Mouse (Mus musculus) CH12.LX (cell line): ENCODE results near the gene Nub1. TPM values are rescaled to one million over a fixed set of nuclear protein-coding genes. Genes with fewer than 3 reads are reported as not detected.

Source experiments
- DNase-seq: peaks from one replicate; pipeline ENCODE4 v3.0.0-alpha.2; 2013; ENCODE audit errors: extremely low read depth
- H3K27ac ChIP-seq: 2 replicates; pipeline ENCODE4 v1.5.1; 2012; ENCODE audit warnings: low read depth, mild to moderate bottlenecking, control low read depth, moderate library complexity; ENCODE audit not compliant: insufficient read depth
- H3K27me3 ChIP-seq: replicated peaks from 2 replicates; pipeline ENCODE3; 2012; ENCODE audit warnings: inconsistent platforms
- H3K36me3 ChIP-seq, 2 experiments: replicated peaks in 1 of 2; 2 replicates each; pipeline versions ENCODE3 to v1.6.1; 2012; ENCODE audit warnings: inconsistent platforms in 1 of 2, low read length in 1 of 2, mild to moderate bottlenecking in 1 of 2, mixed read lengths in 1 of 2, moderate library complexity in 1 of 2; ENCODE audit not compliant: control insufficient read depth in 1 of 2, insufficient read depth in 1 of 2
- H3K4me1 ChIP-seq, 2 experiments: 2 replicates each; pipeline ENCODE4 v1.6.1; 2012; ENCODE audit warnings: inconsistent platforms in 1 of 2, moderate library complexity in 1 of 2; ENCODE audit not compliant: insufficient read depth in 2 of 2, control insufficient read depth in 1 of 2
- H3K4me2 ChIP-seq: 2 replicates; pipeline ENCODE4 v1.6.1; 2012; ENCODE audit warnings: low read depth, mild to moderate bottlenecking, control low read depth; ENCODE audit not compliant: poor library complexity, insufficient read depth, severe bottlenecking
- H3K4me3 ChIP-seq, 3 experiments: fragments of 150-350 bp in 1 of 3; sonication (generic) in 1 of 3; replicated peaks in 1 of 3; 2 replicates each; pipeline versions ENCODE3 to v1.5.1; 2011 to 2012; ENCODE audit warnings: low read depth in 2 of 3, low read length in 2 of 3, mild to moderate bottlenecking in 2 of 3, moderate library complexity in 2 of 3, control low read depth in 1 of 3, improper control_type of control experiment in 1 of 3, inconsistent platforms in 1 of 3, mixed read lengths in 1 of 3; ENCODE audit not compliant: poor library complexity in 1 of 3
- H3K79me2 ChIP-seq: replicated peaks from 2 replicates; pipeline ENCODE4 v1.6.1; 2012; ENCODE audit warnings: mild to moderate bottlenecking, moderate library complexity; ENCODE audit not compliant: control insufficient read depth, poor library complexity, insufficient read depth, severe bottlenecking; ENCODE audit errors: extremely low read depth
- H3K9ac ChIP-seq: 2 replicates; pipeline ENCODE4 v1.6.1; 2012; ENCODE audit warnings: low read depth, mild to moderate bottlenecking, control low read depth, moderate library complexity; ENCODE audit not compliant: insufficient read depth
- H3K9me3 ChIP-seq: replicated peaks from 2 replicates; pipeline ENCODE3; 2012; ENCODE audit warnings: low read length, inconsistent platforms, mixed read lengths
- BHLHE40 ChIP-seq: IDR thresholded peaks from 2 replicates; pipeline ENCODE4 v1.6.1; 2011; ENCODE audit warnings: mild to moderate bottlenecking, low read depth, low read length, improper control_type of control experiment
- CHD1 ChIP-seq: IDR thresholded peaks from 2 replicates; pipeline ENCODE4 v1.6.1; 2012; ENCODE audit warnings: low read depth, low read length, improper control_type of control experiment, inconsistent platforms
- CTCF ChIP-seq, 2 experiments: IDR thresholded peaks in 1 of 2; conservative IDR thresholded peaks in 1 of 2; 2 replicates each; pipeline ENCODE4 v1.5.1; 2011 to 2012; ENCODE audit warnings: low read depth in 2 of 2, low read length in 2 of 2, improper control_type of control experiment in 1 of 2, inconsistent platforms in 1 of 2, mild to moderate bottlenecking in 1 of 2, moderate library complexity in 1 of 2
- EP300 ChIP-seq: IDR thresholded peaks from 2 replicates; pipeline ENCODE4 v1.6.1; 2011; ENCODE audit warnings: low read length, improper control_type of control experiment
- ETS1 ChIP-seq: conservative IDR thresholded peaks from 2 replicates; pipeline ENCODE4 v1.6.1; 2012; ENCODE audit warnings: low read depth, mild to moderate bottlenecking, inconsistent platforms, low read length, improper control_type of control experiment, moderate library complexity
- GABPA ChIP-seq: IDR thresholded peaks from 2 replicates; pipeline ENCODE4 v1.6.1; 2012; ENCODE audit warnings: low read depth, low read length, improper control_type of control experiment, inconsistent platforms; ENCODE audit not compliant: insufficient replicate concordance
- HCFC1 ChIP-seq: IDR thresholded peaks from 2 replicates; pipeline ENCODE4 v1.6.1; 2012; ENCODE audit warnings: low read depth, mild to moderate bottlenecking, inconsistent platforms, low read length, improper control_type of control experiment
- IRF4 ChIP-seq: IDR thresholded peaks from 2 replicates; pipeline ENCODE4 v1.6.1; 2014; ENCODE audit warnings: low read depth, mild to moderate bottlenecking, inconsistent platforms, low read length, improper control_type of control experiment
- JUN ChIP-seq: IDR thresholded peaks from 2 replicates; pipeline ENCODE4 v1.6.1; 2011; ENCODE audit warnings: low read depth, mild to moderate bottlenecking, low read length, improper control_type of control experiment, moderate library complexity; ENCODE audit not compliant: insufficient read depth
- JUND ChIP-seq: conservative IDR thresholded peaks from 2 replicates; pipeline ENCODE4 v1.6.1; 2011; ENCODE audit warnings: low read depth, low read length, improper control_type of control experiment
- KAT2A ChIP-seq: IDR thresholded peaks from 2 replicates; pipeline ENCODE4 v1.6.1; 2012; ENCODE audit warnings: low read length, improper control_type of control experiment, inconsistent platforms; ENCODE audit not compliant: insufficient replicate concordance
- MAFK ChIP-seq: IDR thresholded peaks from 2 replicates; pipeline ENCODE4 v1.6.1; 2011; ENCODE audit warnings: low read length, improper control_type of control experiment; ENCODE audit not compliant: insufficient replicate concordance
- MAX ChIP-seq: IDR thresholded peaks from 2 replicates; pipeline ENCODE4 v1.6.1; 2011; ENCODE audit warnings: low read length, improper control_type of control experiment
- MEF2A ChIP-seq: IDR thresholded peaks from 2 replicates; pipeline ENCODE4 v1.6.1; 2014; ENCODE audit warnings: low read depth, mild to moderate bottlenecking, inconsistent platforms, low read length, improper control_type of control experiment, borderline replicate concordance
- MXI1 ChIP-seq: IDR thresholded peaks from 2 replicates; pipeline ENCODE4 v1.6.1; 2011; ENCODE audit warnings: mild to moderate bottlenecking, low read depth, low read length, improper control_type of control experiment
- NELFE ChIP-seq: IDR thresholded peaks from 2 replicates; pipeline ENCODE4 v1.6.1; 2011; ENCODE audit warnings: low read depth, low read length, improper control_type of control experiment
- NRF1 ChIP-seq: IDR thresholded peaks from 2 replicates; pipeline ENCODE4 v1.6.1; 2014; ENCODE audit warnings: low read depth, mild to moderate bottlenecking, inconsistent platforms, low read length, improper control_type of control experiment, moderate library complexity
- PAX5 ChIP-seq: IDR thresholded peaks from 2 replicates; pipeline ENCODE4 v1.6.1; 2012; ENCODE audit warnings: low read length, inconsistent platforms, mixed read lengths
- POLR2AphosphoS2 ChIP-seq: IDR thresholded peaks from 2 replicates; pipeline ENCODE4 v1.6.1; 2011; ENCODE audit warnings: low read depth, low read length, improper control_type of control experiment
- RAD21 ChIP-seq: IDR thresholded peaks from 2 replicates; pipeline ENCODE4 v1.6.1; 2011; ENCODE audit warnings: low read depth, mild to moderate bottlenecking, low read length, improper control_type of control experiment, moderate library complexity
- RCOR1 ChIP-seq: conservative IDR thresholded peaks from 2 replicates; pipeline ENCODE4 v1.6.1; 2012; ENCODE audit warnings: low read depth, mild to moderate bottlenecking, inconsistent platforms, low read length, improper control_type of control experiment
- SIN3A ChIP-seq: IDR thresholded peaks from 2 replicates; pipeline ENCODE4 v1.6.1; 2012; ENCODE audit warnings: low read length, improper control_type of control experiment, inconsistent platforms
- SMC3 ChIP-seq: IDR thresholded peaks from 2 replicates; pipeline ENCODE4 v1.6.1; 2011; ENCODE audit warnings: low read depth, low read length, improper control_type of control experiment
- TCF12 ChIP-seq: IDR thresholded peaks from 2 replicates; pipeline ENCODE4 v1.6.1; 2014; ENCODE audit warnings: low read depth, mild to moderate bottlenecking, inconsistent platforms, low read length, improper control_type of control experiment
- UBTF ChIP-seq: IDR thresholded peaks from 2 replicates; pipeline ENCODE4 v1.6.1; 2012; ENCODE audit warnings: low read depth, mild to moderate bottlenecking, inconsistent platforms, low read length, improper control_type of control experiment, moderate library complexity
- USF1 ChIP-seq: IDR thresholded peaks from 2 replicates; pipeline ENCODE4 v1.6.1; 2014; ENCODE audit warnings: low read depth, mild to moderate bottlenecking, inconsistent platforms, low read length, improper control_type of control experiment
- ZC3H11A ChIP-seq: IDR thresholded peaks from 2 replicates; pipeline ENCODE4 v1.6.1; 2012; ENCODE audit warnings: low read depth, mild to moderate bottlenecking, inconsistent platforms, low read length, improper control_type of control experiment
- ZKSCAN1 ChIP-seq: IDR thresholded peaks from 2 replicates; pipeline ENCODE4 v1.6.1; 2012; ENCODE audit warnings: low read depth, inconsistent platforms, low read length, improper control_type of control experiment, borderline replicate concordance
- dilution Hi-C: fragments of 300-500 bp; cut with MboI; formaldehyde crosslinking; loops from 2 replicates; pipeline ENCODE4 v1.14.3; 2020; ENCODE audit warnings: low sequenced_read_pairs; ENCODE audit not compliant: extremely low pct_unique_long_range_greater_than_20kb, extremely low pct_ligation_motif_present
- in situ Hi-C: fragments of 300-500 bp; cut with MboI; formaldehyde crosslinking; loops from 3 replicates; pipeline ENCODE4 v1.14.3; 2019; ENCODE audit warnings: low sequenced_read_pairs, low pct_ligation_motif_present, low pct_unique_long_range_greater_than_20kb, mixed read lengths
- polyA plus RNA-seq: library from polyadenylated mRNA; unstranded; fragments of >175 nt; gene quantifications from 2 replicates; pipeline ENCODE4 v1.2.1, GENCODE M21; 2012; ENCODE audit warnings: low read depth; ENCODE audit not compliant: insufficient read length
- total RNA-seq, 2 experiments: library from RNA; depleted of rRNA; stranded (reverse); fragments of 300-350 nt in 1 of 2; fragments of >200 nt in 1 of 2; gene quantifications; 2 replicates each; pipeline ENCODE4 v1.2.3; 2012 to 2014

Gene Nub1
- total and polyA plus RNA-seq, 3 experiments, result 58.1 to 83.2 (median 69.3) TPM

- no peak for DNase-seq
- TF ChIP-seq KAT2A (no peak), CTCF (conservative IDR thresholded peaks at IDR 0.05 in 1 of 2, IDR thresholded peaks at IDR 0.05 in 1 of 2; ENCODE audit: low read depth in 2 of 2, low read length in 2 of 2) (no peak), ZKSCAN1 (no peak), POLR2AphosphoS2 (no peak), ETS1 (no peak), ZC3H11A (no peak), MXI1 (no peak), GABPA (no peak), MEF2A (no peak), SIN3A (no peak), USF1 (no peak), MAFK (no peak), JUN (no peak), BHLHE40 (no peak), NRF1 (no peak), JUND (no peak), IRF4 (no peak), HCFC1 (no peak), MAX (no peak)
- in situ Hi-C loops, result no loop called here
These were observed 32.7 kb downstream of the Nub1 start for GRCm38 (mm10) chr5:24718076-24718475.

GRCm38 (mm10) chr5:24719852-24720251, 34.5 kb downstream of the Nub1 start:
- H3K79me2 ChIP-seq, result no peaks in the 10 kb centered on the region
- H3K27ac ChIP-seq, result no peak overlapping the region
- TF ChIP-seq PAX5, result no peak
- TF ChIP-seq NELFE, result no peak
- TF ChIP-seq UBTF, result no peak
- no peak for TF ChIP-seq SMC3
- TF ChIP-seq NRF1, result no peak
- no peak for TF ChIP-seq JUND
- TF ChIP-seq RAD21, result no peak
- TF ChIP-seq TCF12, result no peak
- no peak for TF ChIP-seq SIN3A
- TF ChIP-seq EP300, result no peak
- TF ChIP-seq USF1, result no peak
- no peak for TF ChIP-seq MEF2A
- no peak for TF ChIP-seq MAX
- no peak for TF ChIP-seq JUN
- TF ChIP-seq RCOR1, result no peak
- no peak for TF ChIP-seq CHD1
- no peak overlapping the region for H3K4me3 ChIP-seq
- no peak overlapping the region for H3K9ac ChIP-seq
- dilution Hi-C loops (no loop called here), in situ Hi-C loops (no loop called here)
- H3K9me3 ChIP-seq, result no peaks in the 10 kb centered on the region
- H3K27me3 ChIP-seq, result no peaks in the 10 kb centered on the region
- peaks cover 0 to 14% of the 10 kb centered on the region in 2 experiments for H3K36me3 ChIP-seq
- DNase-seq, result no peak
- no peak overlapping the region for H3K4me2 ChIP-seq
- H3K4me1 ChIP-seq, result peaks cover 0 to 8% of the 10 kb centered on the region in 2 experiments; a peak in 2 of 4 replicates

More at GRCm38 (mm10) chr5:24718076-24718475, 32.7 kb downstream of the Nub1 start:
- Histone ChIP-seq H3K4me2 (no peak overlapping the region), H3K4me1 (peaks cover 0 to 20% of the 10 kb centered on the region in 2 experiments; a peak in 2 of 4 replicates), H3K27me3 (no peaks in the 10 kb centered on the region), H3K79me2 (no peaks in the 10 kb centered on the region), H3K9me3 (no peaks in the 10 kb centered on the region), H3K4me3 (no peak overlapping the region), H3K9ac (no peak overlapping the region), H3K36me3 (peaks cover 0 to 14% of the 10 kb centered on the region in 2 experiments), H3K27ac (no peak overlapping the region)
- dilution Hi-C loops, result no loop called here
